Mouse (Mus musculus) left cerebral cortex, adult 18-20 months (tissue): ENCODE data around the gene Tbc1d14. TPM values are rescaled to one million over a fixed set of nuclear protein-coding genes. Genes with fewer than 3 reads are reported as not detected.

ENCODE experiments used
- DNase-seq, 2 experiments: peaks; one replicate each; pipeline ENCODE4 v3.0.0; 2021 to 2022; ENCODE audit warnings: low spot score in 2 of 2, mixed read lengths in 1 of 2
- total RNA-seq, 2 experiments: library from RNA; stranded (reverse); gene quantifications; 2 replicates each; pipeline ENCODE4 v1.2.3; 2021

The Tbc1d14 gene
- total RNA-seq, 2 experiments from 2014 or later = 71.6 to 73.0 TPM

DNA sequence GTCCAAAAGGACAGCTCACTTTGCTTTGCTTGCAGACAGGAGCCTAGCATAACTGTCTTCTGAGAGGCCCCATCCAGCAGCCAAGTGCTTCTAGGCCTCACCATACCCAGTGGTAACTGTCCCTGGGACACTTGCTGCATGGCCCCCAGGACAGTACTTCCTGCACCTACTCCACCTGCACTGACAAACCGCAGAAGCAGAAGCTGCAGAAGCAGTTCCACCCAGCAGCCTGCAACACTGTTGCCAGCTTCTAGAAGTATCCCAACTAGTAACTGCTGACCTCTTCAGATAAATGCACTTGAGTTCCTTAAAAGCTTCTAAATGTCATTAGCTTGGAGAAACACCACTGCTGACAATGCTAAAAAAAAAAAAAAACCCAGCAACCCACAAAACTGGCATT lies 78.0 kb downstream of the Tbc1d14 start:
- no peak for DNase-seq

DNA sequence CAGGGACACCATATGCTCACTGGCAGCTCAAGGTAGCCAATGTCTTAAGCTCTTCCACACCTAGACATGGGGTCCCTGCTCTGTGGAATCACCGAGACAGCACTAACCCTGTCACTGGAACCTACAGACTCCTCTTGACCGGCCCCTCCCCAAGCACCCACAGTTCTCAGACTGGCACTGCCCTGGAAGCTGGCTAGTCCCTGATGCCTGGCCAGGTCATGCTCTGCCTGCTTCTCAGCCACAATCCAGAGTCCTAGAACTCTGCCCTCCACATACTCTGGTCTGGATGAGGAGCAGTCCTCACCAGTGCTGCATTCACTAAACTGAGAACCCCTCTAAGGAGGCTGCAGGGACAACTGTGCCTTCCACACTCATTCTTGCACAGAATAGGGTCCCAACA lies 82.1 kb downstream of the Tbc1d14 start:
- DNase-seq = no peak

DNA sequence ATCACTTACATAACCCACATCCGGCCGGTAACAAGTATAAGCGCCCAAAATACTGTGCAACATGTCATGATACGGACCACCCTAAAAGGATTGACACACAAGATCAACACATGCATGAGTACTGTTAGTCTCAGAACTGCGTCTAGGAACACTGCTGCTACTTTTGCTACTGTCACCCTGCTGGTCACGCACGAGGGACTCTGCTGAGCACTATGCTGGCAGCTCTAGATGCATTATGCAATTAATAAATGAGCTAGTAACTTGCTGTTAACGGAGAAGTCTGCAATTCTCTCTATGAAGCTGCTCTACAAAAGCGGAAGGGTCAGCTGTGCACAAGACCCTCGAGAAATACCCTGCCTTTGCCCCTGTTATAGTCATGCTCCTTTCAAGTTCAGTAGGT lies 84.7 kb downstream of the Tbc1d14 start:
- DNase-seq = no peak

DNA sequence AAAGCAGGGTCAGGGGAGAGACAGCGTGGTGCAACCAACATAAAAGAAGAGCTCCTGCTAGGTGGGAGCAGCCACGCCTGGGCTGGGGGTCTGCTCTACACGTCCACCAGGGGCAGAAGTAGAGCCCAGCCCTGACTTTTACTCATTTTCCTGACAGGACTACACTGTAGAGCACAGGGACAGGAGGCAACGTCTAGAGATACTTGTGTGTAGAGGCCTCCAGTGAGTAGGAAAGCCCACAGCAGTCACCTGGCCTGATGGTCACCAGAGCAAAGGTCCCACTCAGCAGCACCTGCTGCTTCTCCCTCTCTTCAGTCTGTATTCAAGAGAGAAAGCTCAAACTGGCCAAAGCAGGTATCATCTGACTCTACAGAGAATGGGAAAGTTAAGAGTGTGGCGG lies 87.4 kb downstream of the Tbc1d14 start:
- DNase-seq = no peak

DNA sequence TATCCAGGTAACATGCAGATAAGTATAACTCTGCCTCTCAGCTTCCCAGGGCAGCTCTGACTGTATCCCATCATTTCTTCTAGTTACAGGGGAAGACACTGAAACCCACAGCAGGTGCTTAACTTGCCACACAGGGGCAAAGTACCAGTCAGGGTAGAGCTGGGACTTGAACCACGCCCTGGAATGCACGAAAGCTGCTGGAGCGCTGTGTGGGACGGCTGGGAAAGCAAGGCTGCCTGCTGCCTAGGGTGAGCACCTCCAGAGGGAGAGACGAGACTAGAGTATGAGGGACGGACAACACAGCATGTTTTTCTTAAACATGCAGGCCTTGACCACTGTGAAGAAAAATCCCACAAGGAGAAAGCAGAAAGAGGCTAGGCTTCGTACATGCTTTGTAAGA lies 87.8 kb downstream of the Tbc1d14 start:
- no peak for DNase-seq

DNA sequence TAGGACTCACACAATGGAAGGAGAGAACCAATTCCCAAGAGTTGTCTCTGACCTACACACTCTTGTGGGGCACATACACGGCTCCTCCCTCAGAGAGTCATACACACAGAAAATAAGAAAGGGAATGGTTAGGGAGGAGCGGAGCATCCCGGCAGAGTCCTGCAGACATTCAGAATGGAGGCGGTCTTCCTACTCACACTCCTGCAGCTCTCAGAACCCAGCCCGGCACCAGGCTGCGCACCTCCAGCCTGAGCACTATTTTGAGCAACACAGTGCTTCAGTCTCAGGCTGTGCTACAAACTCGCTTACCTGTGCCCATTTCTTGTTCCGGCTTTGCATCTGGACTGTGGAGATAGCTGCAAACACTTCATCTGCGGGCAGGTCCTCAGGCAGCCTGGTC lies 98.4 kb downstream of the Tbc1d14 start:
- peak in 1 of 2 experiments; percentile 24 for DNase-seq

DNA sequence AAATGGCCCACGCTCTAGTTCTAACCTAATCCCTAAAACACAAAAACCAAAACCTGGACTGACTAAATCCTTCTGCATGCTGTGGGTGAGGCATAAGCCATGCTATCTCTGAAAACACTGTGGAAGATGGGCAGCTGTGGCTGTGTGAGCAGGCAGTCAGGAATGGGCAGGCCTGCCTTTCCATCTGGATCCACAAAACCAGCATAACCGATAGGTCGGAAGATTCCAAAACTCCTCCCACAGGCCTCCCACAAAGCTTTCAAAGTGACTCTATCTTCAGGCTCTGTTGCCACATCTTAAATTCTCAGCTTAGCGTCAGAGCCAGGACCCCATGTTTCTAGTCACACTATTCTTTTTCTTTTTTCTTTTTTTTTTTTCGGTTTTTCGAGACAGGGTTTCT lies 99.2 kb downstream of the Tbc1d14 start:
- DNase-seq = peak; percentile 40 to 43

DNA sequence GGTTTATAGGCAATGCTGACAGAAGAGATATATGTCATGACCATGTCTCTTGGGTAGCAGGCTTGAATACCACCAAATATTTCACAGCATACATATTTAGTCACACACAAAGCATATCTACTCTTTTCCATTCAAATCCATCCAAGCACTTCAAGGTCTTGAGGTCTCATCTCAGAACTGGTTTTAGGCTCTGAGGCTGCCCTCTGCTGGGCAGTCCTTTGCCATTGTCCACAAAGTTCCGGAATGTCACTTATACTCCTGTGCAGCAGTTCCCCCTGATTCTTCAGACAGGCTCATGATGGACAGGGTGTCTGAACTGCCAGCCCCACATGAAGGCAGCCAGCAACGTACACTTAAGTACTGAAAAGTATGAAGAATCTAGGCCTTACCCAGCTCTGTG lies 103.9 kb downstream of the Tbc1d14 start:
- DNase-seq = no peak

DNA sequence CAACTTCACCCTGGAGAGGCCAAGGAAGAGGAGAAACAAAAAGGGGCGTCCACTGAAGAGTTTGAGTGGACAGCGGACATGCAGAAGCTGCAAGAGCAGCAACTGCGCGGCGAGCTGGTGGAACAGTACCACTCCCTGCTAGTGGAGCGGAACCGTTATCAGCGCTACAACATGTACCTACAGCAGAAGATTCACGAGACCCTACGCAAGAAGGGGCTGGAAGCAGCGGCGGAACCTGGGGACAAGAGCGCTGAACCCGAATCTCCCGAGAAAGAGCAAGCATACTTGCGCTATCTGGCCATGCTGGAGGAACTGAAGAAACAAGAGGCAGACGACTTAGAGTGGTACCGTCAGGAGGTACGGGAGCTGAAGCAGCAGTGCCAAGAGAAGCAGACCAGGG lies 107.8 kb downstream of the Tbc1d14 start:
- DNase-seq = no peak

DNA sequence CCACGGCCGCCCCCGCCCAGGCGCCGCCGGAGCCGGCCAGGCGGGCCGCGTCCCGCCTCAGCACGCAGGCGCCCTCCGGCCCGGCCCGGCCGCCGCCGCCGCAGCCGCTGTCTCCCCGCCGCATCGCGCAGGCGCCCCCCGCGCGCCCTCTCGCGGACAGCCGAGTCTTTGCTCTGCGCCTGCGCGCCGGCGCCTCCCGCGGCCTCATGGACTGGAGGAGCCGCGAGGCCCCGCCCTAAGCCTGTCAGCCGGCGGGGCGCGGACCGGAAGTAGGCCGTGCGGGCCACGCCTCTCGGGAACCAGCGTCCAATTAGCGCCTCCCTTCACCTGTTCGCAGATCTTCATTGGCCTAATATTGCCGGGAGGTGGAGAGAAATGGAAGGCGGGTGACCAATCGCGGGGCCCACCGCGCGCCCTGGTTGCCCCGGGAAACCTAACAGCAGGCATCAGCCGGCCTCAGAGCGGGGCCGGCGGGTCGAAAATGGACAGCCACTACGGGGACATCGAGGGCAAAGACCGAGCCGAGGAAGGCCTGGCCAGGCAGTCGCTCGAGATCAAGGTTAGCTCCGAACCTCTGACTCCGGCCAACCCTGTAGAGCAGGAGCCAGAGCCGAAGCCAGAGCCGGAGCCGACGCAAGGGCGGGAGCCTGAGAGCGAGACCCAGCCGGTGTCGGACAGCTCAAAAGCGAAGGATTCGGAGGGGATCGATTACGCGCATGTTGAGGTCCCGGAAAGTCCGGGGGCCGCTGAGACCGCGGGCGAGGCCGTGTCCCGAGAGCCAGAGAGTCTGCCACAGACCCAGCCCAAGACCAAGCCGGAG lies 108.7 kb downstream of the Tbc1d14 start, which contains the start of the genes Tada2b and Ccdc96:
TSS of gene Tada2b (minus strand) at position 115 of the 820 bp plus-strand sequence.
TSS of gene Ccdc96 (plus strand) at position 418 of the 820 bp plus-strand sequence.
- DNase-seq = peak; percentile 94 to 98

DNA sequence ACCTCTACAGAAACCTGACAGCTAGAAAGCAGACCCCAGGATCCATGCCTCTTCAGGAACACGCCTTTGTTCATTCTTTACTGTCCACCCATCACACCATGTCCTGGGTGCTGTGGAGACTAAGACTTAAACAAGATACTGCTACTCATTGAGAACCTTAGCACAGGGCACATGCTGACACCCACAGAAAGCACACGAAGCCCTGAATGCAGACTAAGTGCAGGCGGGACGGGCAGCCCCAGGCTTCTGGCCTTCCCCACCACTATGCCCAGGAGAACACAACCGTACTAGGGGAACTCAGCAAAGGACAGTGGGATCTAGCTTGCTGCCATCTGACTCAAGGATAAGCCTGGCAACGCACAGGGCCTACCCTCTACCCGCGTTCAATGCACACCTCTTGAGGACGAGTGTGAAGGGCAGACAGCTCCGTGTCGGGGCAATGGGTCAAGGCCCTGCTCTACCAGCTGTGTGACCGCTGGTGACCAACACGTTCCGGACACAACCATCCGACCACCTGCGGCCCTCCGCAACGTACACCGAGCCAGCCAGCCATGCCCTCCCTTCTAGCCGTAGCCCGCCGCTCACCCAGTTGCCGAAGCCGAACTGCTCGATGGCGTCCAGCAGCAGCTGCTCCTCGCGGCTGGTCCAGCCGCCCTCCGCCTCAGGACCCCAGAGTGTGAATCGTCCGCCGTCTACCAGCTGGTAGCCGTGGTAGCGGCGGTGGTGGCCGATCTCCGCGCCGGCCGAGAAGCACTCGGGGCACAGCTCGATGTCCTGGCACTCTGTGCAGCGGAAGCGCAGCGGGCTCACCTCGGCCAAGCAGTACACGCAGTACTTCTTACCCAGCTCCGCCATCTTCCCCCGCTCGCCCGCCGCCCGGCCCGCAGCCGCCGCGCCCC lies 109.6 kb downstream of the Tbc1d14 start:
- DNase-seq = peak; percentile 17 to 41

DNA sequence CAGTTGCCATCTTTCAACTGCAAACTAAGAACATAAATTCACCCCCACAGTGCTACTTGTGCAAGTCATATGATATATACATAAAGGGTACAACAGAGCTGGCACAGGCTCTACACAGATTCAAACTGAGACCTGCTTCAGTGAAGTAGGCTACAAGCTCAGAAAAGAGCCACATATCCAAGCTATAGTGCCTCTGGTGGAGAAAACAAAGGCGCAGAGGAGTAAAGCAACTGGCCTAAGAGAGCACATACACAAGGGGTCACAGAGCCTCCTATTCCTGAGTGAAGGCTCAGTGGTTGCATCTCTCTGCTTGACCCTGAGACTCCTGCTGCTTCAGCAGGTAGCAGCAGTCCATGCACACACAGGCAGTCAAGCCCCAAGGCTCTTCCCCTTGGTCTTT lies 112.0 kb downstream of the Tbc1d14 start:
- no peak for DNase-seq

DNA sequence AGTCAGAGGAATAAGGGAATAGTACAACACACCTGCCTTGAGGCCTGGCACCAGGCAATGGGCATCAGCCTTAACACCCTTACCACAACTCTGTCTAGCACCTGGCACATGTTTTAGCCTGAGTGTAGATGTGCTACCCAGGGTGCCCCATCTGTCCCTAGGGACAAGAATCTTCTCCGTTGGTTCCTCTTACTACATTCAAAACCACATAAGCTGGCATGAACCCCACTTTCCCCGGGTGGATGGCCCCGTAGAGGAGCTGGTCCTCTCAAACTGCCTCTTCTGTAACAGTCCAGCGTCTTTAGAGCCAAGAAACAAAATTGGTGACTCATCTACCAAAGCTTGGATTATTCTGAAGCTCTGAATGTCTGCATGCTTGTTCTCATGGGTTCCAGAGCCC lies 112.7 kb downstream of the Tbc1d14 start:
- DNase-seq = no peak

DNA sequence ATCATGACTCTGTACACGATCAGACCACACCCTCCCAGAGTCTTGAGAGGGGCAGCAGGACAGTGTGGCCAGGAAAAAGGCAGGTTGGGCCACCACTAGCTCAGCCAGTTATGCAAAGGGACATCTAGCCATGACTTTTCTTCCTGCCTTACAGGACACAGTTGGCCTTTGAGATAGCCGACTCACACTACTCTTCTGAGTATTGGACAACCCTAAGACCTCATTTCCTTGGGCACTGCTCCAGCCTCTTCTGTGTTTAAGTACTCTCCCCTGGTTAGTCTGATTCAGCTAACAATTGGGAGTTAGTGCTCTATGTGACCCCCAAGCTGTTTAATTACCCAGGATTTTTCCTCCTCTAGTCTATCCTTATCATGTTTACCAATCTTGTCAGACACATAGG lies 113.3 kb downstream of the Tbc1d14 start:
- DNase-seq = no peak

DNA sequence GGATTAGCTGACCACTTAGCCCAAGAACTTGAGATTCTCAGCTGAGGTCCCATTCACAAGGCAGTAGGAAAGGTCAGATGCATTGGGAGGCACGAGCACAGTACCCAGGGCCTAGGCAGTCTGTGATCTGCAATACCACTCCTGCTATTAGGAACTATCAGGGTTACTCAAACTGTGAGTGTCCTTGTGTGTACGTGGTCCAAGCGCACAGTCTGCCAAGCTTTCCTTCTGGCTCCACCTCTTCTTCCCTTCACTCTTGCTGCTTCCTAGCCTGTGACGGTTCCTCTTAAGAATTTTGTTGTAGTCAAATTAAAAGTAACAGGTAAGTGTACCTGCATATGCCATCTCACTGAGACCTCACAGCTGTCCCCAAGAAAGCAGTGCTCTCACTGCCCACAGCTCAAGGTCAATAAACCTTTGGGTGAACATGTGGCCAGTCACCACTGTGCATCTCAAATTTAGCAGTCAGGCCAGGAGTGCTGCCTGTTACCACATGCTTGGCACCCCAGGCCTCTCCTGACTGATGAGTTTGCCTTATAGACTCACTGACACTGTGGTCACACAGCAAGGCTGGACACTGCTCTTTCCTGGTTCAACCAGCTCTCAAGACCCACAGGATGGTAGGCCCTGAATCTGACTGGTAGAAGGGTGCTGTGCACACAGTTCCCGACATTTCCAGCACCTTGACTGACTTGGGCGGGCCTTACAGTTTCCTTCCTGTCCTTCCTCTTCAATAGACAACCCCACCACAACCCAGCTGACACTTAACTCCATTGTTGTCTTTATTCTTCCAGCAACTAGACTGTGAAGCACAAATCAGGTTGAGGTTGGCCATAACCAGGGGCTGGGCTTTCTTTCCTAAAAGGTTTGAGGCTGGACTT lies 114.3 kb downstream of the Tbc1d14 start:
- no peak for DNase-seq

DNA sequence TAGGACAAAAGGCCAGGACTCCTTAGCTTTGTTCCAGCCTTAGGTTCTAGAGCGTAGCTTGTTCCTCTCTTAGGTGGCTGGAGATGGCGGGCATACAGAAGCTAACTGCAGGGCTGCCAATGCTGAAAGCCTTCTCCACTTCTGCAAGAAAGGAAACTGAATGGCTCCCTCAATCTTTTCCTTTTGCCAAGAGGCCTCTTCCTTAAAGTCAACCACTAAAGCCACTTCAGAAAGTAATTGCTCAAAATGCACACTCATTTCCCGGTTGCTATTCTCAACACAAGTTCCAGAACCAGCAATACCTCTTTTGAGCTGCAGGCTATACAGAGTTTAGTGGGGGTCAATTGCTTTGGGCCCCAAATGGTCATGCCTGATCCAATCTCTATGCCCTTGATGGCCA lies 115.6 kb downstream of the Tbc1d14 start:
- no peak for DNase-seq

DNA sequence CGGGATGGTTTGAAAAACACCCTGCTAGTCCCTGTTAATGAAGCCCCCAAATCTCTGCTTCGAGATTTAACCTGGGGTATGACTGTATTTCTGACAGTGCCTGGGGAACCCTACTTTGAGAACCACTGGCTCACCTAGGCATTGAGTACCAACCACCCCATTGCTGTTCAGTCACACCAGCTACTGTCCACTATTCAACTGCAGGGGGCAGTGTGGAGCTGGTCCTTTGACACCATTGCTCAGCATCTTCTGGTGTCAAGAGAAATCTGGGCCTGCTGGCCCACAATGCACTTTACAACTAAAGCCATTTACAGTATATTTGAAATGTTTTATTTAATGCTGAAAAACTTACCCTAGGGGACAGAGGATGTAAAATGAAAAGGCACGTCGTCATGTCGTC lies 118.8 kb downstream of the Tbc1d14 start:
- DNase-seq = peak; percentile 69 to 77

DNA sequence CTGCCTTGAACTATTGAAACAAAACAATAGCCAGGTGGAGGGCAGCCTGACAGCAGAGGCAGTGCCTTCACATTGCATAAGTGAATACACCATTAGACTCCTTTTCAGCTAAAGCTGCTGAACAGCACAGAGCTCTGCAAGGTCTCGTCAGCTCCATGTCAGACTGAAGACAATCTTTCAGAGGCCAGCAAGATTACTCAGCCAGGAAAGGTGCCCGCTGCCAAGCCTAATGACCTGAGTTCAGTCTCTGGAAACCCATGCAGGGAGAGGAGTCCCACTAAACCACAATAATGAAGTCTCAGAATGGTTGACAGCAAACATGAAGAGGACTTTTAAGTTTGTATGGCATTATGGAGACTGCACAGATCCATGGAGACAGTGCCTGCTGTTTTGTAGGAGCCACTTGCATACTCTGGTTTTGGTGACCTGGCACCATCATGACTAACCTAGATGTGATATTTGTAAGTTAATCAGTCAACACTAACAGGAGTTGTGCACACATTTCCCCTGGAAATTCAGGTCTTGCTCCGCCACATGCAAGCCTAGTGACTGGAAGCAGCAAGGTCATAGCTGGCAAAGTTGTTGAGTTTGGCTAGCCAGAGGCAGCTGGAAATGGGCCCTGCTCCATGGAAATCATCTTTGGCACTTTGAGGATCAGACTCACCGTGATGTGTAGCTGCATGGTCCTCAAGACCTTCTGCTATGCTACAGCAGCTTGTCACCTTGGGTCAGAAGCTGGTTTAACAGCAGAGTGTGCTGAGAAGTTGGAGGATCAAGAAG lies 120.0 kb downstream of the Tbc1d14 start:
- no peak for DNase-seq

DNA sequence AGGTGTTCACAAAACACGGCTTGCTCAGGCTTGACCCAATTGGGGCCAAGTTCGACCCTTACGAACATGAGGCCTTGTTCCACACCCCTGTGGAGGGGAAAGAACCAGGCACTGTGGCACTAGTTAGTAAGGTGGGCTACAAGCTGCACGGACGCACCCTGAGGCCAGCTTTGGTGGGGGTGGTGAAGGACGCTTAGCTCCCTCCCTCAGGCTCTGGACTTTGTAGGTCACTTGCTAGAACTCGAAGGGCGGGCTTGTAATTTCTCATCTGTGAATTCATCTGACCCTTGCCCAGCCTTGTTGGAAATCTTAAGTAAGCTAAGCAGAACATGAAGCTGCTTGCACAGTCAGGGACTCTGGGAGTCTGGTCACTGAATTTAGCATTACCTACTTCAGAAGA lies 121.9 kb downstream of the Tbc1d14 start:
- no peak for DNase-seq

DNA sequence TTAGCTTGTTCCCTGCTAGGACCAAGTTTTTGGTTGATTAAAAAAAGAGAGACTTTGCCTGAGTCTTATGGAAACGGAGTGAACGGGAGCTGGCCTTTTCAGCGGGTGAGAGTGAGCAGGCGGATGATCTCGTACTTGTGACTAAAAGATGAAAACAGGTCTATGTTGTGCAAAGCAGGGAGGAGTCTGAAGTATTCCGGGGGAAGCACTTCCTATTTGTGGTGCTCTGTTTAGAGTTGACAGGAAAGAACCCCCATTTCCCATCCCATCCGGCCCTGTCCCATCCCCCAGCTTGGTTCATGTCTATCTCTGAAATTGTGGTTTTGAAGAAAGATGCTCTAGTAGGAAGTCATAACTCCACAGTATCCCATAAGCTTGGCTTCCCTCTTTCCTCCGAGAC lies 127.2 kb downstream of the Tbc1d14 start:
- no peak for DNase-seq
